ENCODE assay signal across 8 mouse cellular contexts in genomic region chr4:119814185-119815132, GRCm38 (mm10).
DNase-seq lines count a peak whose midpoint lies in the region; ATAC-seq and TF ChIP-seq lines count a peak whose summit lies in the region.

No protein-coding gene starts in this region.

- WGBS in forebrain, postnatal 0 days, result 2% methylated on average over 47 of the region's 47 CpGs
- WGBS in kidney, adult 2 months, result 2% methylated on average over 47 of the region's 47 CpGs
- WGBS in limb, embryonic 15.5 days, result 2% methylated on average over 47 of the region's 47 CpGs
- WGBS in olfactory bulb, adult 2 months, result 2% methylated on average over 47 of the region's 47 CpGs

- TF ChIP-seq POLR2A in kidney, adult 2 months (IDR thresholded peaks at IDR 0.05; ENCODE audit: low read depth, low read length), result no peak
- peak; percentile 43; the same call in 1 of the 2 replicates for TF ChIP-seq POLR2A in olfactory bulb, adult 2 months (IDR thresholded peaks at IDR 0.05; ENCODE audit: insufficient read depth, low read depth, low read length)

- H3K4me2 ChIP-seq in forebrain, postnatal 0 days (ENCODE audit: low read depth), result peak overlapping the region; percentile 81
- H3K4me2 ChIP-seq in limb, embryonic 15.5 days, result peak overlapping the region; percentile 76

- H3K4me1 ChIP-seq in forebrain, postnatal 0 days (ENCODE audit: insufficient read depth), result peaks cover 30% of the 10 kb centered on the region
- H3K4me1 ChIP-seq in kidney, adult 2 months (ENCODE audit: control insufficient read depth, insufficient read depth, low read length), result 0 out of 2 replicates have a peak, but pooled peaks cover 3% of the 10 kb centered on the region
- peaks cover 14% of the 10 kb centered on the region for H3K4me1 ChIP-seq in limb, embryonic 15.5 days
- peaks cover 20% of the 10 kb centered on the region for H3K4me1 ChIP-seq in olfactory bulb, adult 2 months (ENCODE audit: control insufficient read depth, insufficient read depth, low read length)

- H3K27ac ChIP-seq in forebrain, postnatal 0 days (ENCODE audit: low read depth, low read length), result peak overlapping the region; percentile 89
- no peak overlapping the region for H3K27ac ChIP-seq in kidney, adult 2 months (ENCODE audit: insufficient read depth, low read depth, low read length)
- no peak overlapping the region for H3K27ac ChIP-seq in limb, embryonic 15.5 days
- H3K27ac ChIP-seq in olfactory bulb, adult 2 months (ENCODE audit: insufficient read depth, low read depth, low read length), result peak overlapping the region; percentile 98

- DNase-seq in cerebellum, adult 11 months, result peak; percentile 51
- DNase-seq in cerebellum, adult 11-12 months, result peak; percentile 62
- peak; percentile 82 for DNase-seq in forebrain, postnatal 0 days
- DNase-seq in kidney, adult 2 months, result peak; percentile 19
- no peak for DNase-seq in thymus, postnatal 0 days (ENCODE audit: low spot score)

- H3K27me3 ChIP-seq in forebrain, postnatal 0 days (ENCODE audit: insufficient read depth, low read length), result no peaks in the 10 kb centered on the region
- no peaks in the 10 kb centered on the region for H3K27me3 ChIP-seq in kidney, adult 2 months (replicated peaks; ENCODE audit: control insufficient read depth, insufficient read depth, low read length)
- H3K27me3 ChIP-seq in limb, embryonic 15.5 days, result peaks cover 47% of the 10 kb centered on the region

- peak overlapping the region; percentile 88 for H3K9ac ChIP-seq in forebrain, postnatal 0 days
- H3K9ac ChIP-seq in limb, embryonic 15.5 days, result no peak overlapping the region

- ATAC-seq in cerebellum, adult (ENCODE audit: insufficient number of reproducible peaks, low FRiP score, low TSS enrichment), result no peak; the same call in 1 of the 2 replicates
- peak; percentile 79 for ATAC-seq in forebrain, postnatal 0 days
- no peak for ATAC-seq in limb, embryonic 15.5 days (ENCODE audit: insufficient number of reproducible peaks, low FRiP score, low TSS enrichment, low read depth)

- peak overlapping the region; percentile 70 for H3K4me3 ChIP-seq in forebrain, postnatal 0 days (ENCODE audit: low read depth, low read length)
- H3K4me3 ChIP-seq in kidney, adult 2 months (ENCODE audit: insufficient read depth, low read depth, low read length), result peak overlapping the region; percentile 75
- peak overlapping the region; percentile 39 for H3K4me3 ChIP-seq in limb, embryonic 15.5 days
- peak overlapping the region; percentile 91 for H3K4me3 ChIP-seq in olfactory bulb, adult 2 months (ENCODE audit: insufficient read depth, low read depth, low read length)

- H3K9me3 ChIP-seq in forebrain, postnatal 0 days (ENCODE audit: low read length), result no peaks in the 10 kb centered on the region
- no peaks in the 10 kb centered on the region for H3K9me3 ChIP-seq in limb, embryonic 15.5 days

- no peaks in the 10 kb centered on the region for H3K36me3 ChIP-seq in forebrain, postnatal 0 days (ENCODE audit: insufficient read depth)
- no peaks in the 10 kb centered on the region for H3K36me3 ChIP-seq in kidney, adult 2 months (ENCODE audit: control insufficient read depth, insufficient read depth, low read length)
- H3K36me3 ChIP-seq in limb, embryonic 15.5 days, result no peaks in the 10 kb centered on the region

- peak; percentile 7; the same call in 1 of the 2 replicates for TF ChIP-seq CTCF in forebrain, postnatal 0 days (IDR thresholded peaks at IDR 0.05; ENCODE audit: low read depth)
- TF ChIP-seq CTCF in kidney, adult 2 months (conservative IDR thresholded peaks at IDR 0.05; ENCODE audit: insufficient read depth, insufficient read length, low read depth, low read length), result no peak
- no peak for TF ChIP-seq CTCF in olfactory bulb, adult 2 months (IDR thresholded peaks at IDR 0.05; ENCODE audit: insufficient read depth, low read depth, low read length)

Comparison
In these comparisons a context has a peak if more than half of its experiments do, and no peak if none do; other contexts are left out.
1. H3K27ac ChIP-seq: peak in forebrain, postnatal 0 days (single experiment) and olfactory bulb, adult 2 months (single experiment); none in kidney, adult 2 months (single experiment) and limb, embryonic 15.5 days (single experiment).
2. H3K4me3 ChIP-seq: peak in every context shown above with its lines; median percentile 91 in olfactory bulb, adult 2 months; 75 in kidney, adult 2 months; 70 in forebrain, postnatal 0 days; 39 in limb, embryonic 15.5 days.